Mouse (Mus musculus): ENCODE results near the gene Gale.

DNA sequence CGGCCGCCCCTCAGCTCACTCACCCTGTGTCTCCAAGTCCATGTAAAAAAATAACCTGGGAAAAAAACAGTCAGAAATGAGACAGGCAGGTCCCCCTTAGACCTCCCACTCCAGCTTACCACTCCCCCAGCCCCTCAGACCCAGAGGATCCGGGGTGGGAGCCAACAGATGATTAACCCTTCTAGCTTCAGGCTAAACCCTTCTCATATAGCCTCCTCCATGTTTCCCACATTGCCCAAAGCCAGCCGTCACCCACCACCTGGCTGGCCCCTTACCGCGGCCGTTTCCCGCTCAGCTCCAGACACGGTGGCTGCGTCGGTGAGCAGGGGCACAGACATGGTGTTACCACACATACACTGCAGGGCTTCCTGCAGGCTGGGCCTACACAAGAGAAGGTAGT lies 7.1 kb downstream of the Gale start:
- no peak for TF ChIP-seq MAFK (IDR thresholded peaks at IDR 0.05; ENCODE audit: insufficient read depth, low read depth, low read length)
- no peak for TF ChIP-seq HCFC1 (IDR thresholded peaks at IDR 0.05; ENCODE audit: borderline replicate concordance, insufficient read depth, low read length)
- TF ChIP-seq CHD2 (IDR thresholded peaks at IDR 0.05; ENCODE audit: low read depth, low read length) = no peak

Measured in ES-E14 (cell line).